Mouse (Mus musculus) MEL (cell line): ENCODE measurements around the gene Map3k6. TPM values are rescaled to one million over a fixed set of nuclear protein-coding genes. Genes with fewer than 3 reads are reported as not detected.

ENCODE experiments used
- DNase-seq: peaks from one replicate; pipeline ENCODE4 v3.0.0; 2011; ENCODE audit warnings: low read depth, low spot score
- H3K27ac ChIP-seq: 2 replicates; pipeline ENCODE4 v1.5.1; 2012; ENCODE audit warnings: low read depth, mild to moderate bottlenecking, control low read depth, low read length, moderate library complexity; ENCODE audit not compliant: control insufficient read depth
- H3K27me3 ChIP-seq, 2 experiments: fragments of 150-350 bp in 1 of 2; sonication (generic) in 1 of 2; 2 replicates each; pipeline ENCODE4 v1.6.1; 2012; ENCODE audit warnings: low read length in 2 of 2, mild to moderate bottlenecking in 2 of 2, improper control_type of control experiment in 1 of 2, moderate library complexity in 1 of 2; ENCODE audit not compliant: insufficient read depth in 2 of 2, control insufficient read depth in 1 of 2
- H3K36me3 ChIP-seq, 2 experiments: 2 replicates each; pipeline ENCODE4 v1.6.1; 2012 to 2014; ENCODE audit warnings: low read length in 2 of 2, improper control_type of control experiment in 1 of 2, inconsistent platforms in 1 of 2, mild to moderate bottlenecking in 1 of 2; ENCODE audit not compliant: insufficient read depth in 2 of 2, control insufficient read depth in 1 of 2
- H3K4me1 ChIP-seq, 2 experiments: fragments of 150-350 bp in 1 of 2; sonication (generic) in 1 of 2; 2 replicates each; pipeline ENCODE4 v1.6.1; 2012; ENCODE audit warnings: low read length in 2 of 2, improper control_type of control experiment in 1 of 2, mild to moderate bottlenecking in 1 of 2; ENCODE audit not compliant: insufficient read depth in 2 of 2, control insufficient read depth in 1 of 2
- H3K4me3 ChIP-seq, 2 experiments: fragments of 150-350 bp in 1 of 2; sonication (generic) in 1 of 2; 2 replicates each; pipeline ENCODE4 v1.5.1; 2012; ENCODE audit warnings: low read depth in 2 of 2, low read length in 2 of 2, mild to moderate bottlenecking in 2 of 2, moderate library complexity in 2 of 2, control low read depth in 1 of 2, improper control_type of control experiment in 1 of 2; ENCODE audit not compliant: control insufficient read depth in 1 of 2, insufficient read depth in 1 of 2
- H3K79me2 ChIP-seq: 2 replicates; pipeline ENCODE4 v1.6.1; 2012; ENCODE audit warnings: mild to moderate bottlenecking, low read length, moderate library complexity; ENCODE audit not compliant: control insufficient read depth, poor library complexity, insufficient read depth
- H3K9ac ChIP-seq: 2 replicates; pipeline ENCODE4 v1.6.1; 2012; ENCODE audit warnings: low read depth, mild to moderate bottlenecking, control low read depth, low read length, moderate library complexity; ENCODE audit not compliant: control insufficient read depth, poor library complexity, severe bottlenecking
- H3K9me3 ChIP-seq: fragments of 150-350 bp; sonication (generic); replicated peaks from 2 replicates; pipeline ENCODE4 v1.6.1; 2012; ENCODE audit warnings: mild to moderate bottlenecking, low read length, improper control_type of control experiment, moderate library complexity; ENCODE audit not compliant: insufficient read depth
- BHLHE40 ChIP-seq: IDR thresholded peaks from 2 replicates; pipeline ENCODE4 v1.6.1; 2012; ENCODE audit warnings: low read depth, mild to moderate bottlenecking, inconsistent platforms, low read length, improper control_type of control experiment, borderline replicate concordance
- CHD1 ChIP-seq: IDR thresholded peaks from 2 replicates; pipeline ENCODE4 v1.6.1; 2012; ENCODE audit warnings: low read depth, mild to moderate bottlenecking, inconsistent platforms, low read length, improper control_type of control experiment
- CHD2 ChIP-seq: IDR thresholded peaks from 2 replicates; pipeline ENCODE4 v1.6.1; 2011; ENCODE audit warnings: low read length, improper control_type of control experiment
- CTCF ChIP-seq, 3 experiments: IDR thresholded peaks in 2 of 3; conservative IDR thresholded peaks in 1 of 3; 2 replicates each; pipeline ENCODE4 v1.5.1; 2011 to 2012; ENCODE audit warnings: low read length in 3 of 3, low read depth in 2 of 3, mild to moderate bottlenecking in 2 of 3, improper control_type of control experiment in 1 of 3, inconsistent platforms in 1 of 3, mixed read lengths in 1 of 3, moderate library complexity in 1 of 3; ENCODE audit not compliant: control insufficient read depth in 1 of 3, insufficient read depth in 1 of 3, poor library complexity in 1 of 3, severe bottlenecking in 1 of 3
- E2F4 ChIP-seq: IDR thresholded peaks from 2 replicates; pipeline ENCODE4 v1.6.1; 2011; ENCODE audit warnings: low read depth, low read length, improper control_type of control experiment, borderline replicate concordance
- ELF1 ChIP-seq: IDR thresholded peaks from 2 replicates; pipeline ENCODE4 v1.6.1; 2014; ENCODE audit warnings: low read depth, mild to moderate bottlenecking, inconsistent platforms, low read length, improper control_type of control experiment, moderate library complexity
- EP300 ChIP-seq, 2 experiments: IDR thresholded peaks; 2 replicates each; pipeline ENCODE4 v1.6.1; 2011; ENCODE audit warnings: improper control_type of control experiment in 2 of 2, low read length in 2 of 2, low read depth in 1 of 2, mild to moderate bottlenecking in 1 of 2
- GABPA ChIP-seq: IDR thresholded peaks from 2 replicates; pipeline ENCODE4 v1.6.1; 2012; ENCODE audit warnings: low read depth, mild to moderate bottlenecking, inconsistent platforms, low read length, improper control_type of control experiment, moderate library complexity
- GATA1 ChIP-seq: IDR thresholded peaks from 2 replicates; pipeline ENCODE4 v1.6.1; 2011; ENCODE audit warnings: low read depth, low read length, improper control_type of control experiment
- JUND ChIP-seq: IDR thresholded peaks from 2 replicates; pipeline ENCODE4 v1.6.1; 2011; ENCODE audit warnings: low read depth, mild to moderate bottlenecking, improper control_type of control experiment, low read length
- KAT2A ChIP-seq: conservative IDR thresholded peaks from 2 replicates; pipeline ENCODE4 v1.6.1; 2012; ENCODE audit warnings: low read depth, low read length, improper control_type of control experiment, inconsistent platforms
- MAFK ChIP-seq: IDR thresholded peaks from 2 replicates; pipeline ENCODE4 v1.6.1; 2011; ENCODE audit warnings: low read depth, mild to moderate bottlenecking, low read length, improper control_type of control experiment, borderline replicate concordance
- MAX ChIP-seq: IDR thresholded peaks from 2 replicates; pipeline ENCODE4 v1.6.1; 2011; ENCODE audit warnings: low read length, improper control_type of control experiment
- MAZ ChIP-seq: IDR thresholded peaks from 2 replicates; pipeline ENCODE4 v1.6.1; 2012; ENCODE audit warnings: low read depth, mild to moderate bottlenecking, inconsistent platforms, low read length, improper control_type of control experiment
- MEF2A ChIP-seq: IDR thresholded peaks from 2 replicates; pipeline ENCODE4 v1.6.1; 2014; ENCODE audit warnings: low read depth, mild to moderate bottlenecking, inconsistent platforms, low read length, improper control_type of control experiment; ENCODE audit not compliant: poor library complexity, insufficient replicate concordance, severe bottlenecking; ENCODE audit errors: extremely low read depth
- MXI1 ChIP-seq: IDR thresholded peaks from 2 replicates; pipeline ENCODE4 v1.6.1; 2011; ENCODE audit warnings: mild to moderate bottlenecking, low read depth, low read length, improper control_type of control experiment
- MYB ChIP-seq: IDR thresholded peaks from 2 replicates; pipeline ENCODE4 v1.6.1; 2011; ENCODE audit warnings: mild to moderate bottlenecking, low read depth, low read length, improper control_type of control experiment
- MYC ChIP-seq: IDR thresholded peaks from 2 replicates; pipeline ENCODE4 v1.6.1; 2011; ENCODE audit warnings: low read depth, mild to moderate bottlenecking, low read length, improper control_type of control experiment, moderate library complexity
- NELFE ChIP-seq: IDR thresholded peaks from 2 replicates; pipeline ENCODE4 v1.6.1; 2011; ENCODE audit warnings: low read depth, low read length, improper control_type of control experiment
- NRF1 ChIP-seq: IDR thresholded peaks from 2 replicates; pipeline ENCODE4 v1.6.1; 2014; ENCODE audit warnings: low read depth, mild to moderate bottlenecking, inconsistent platforms, low read length, improper control_type of control experiment, moderate library complexity; ENCODE audit not compliant: poor library complexity, insufficient read depth, severe bottlenecking
- POLR2A ChIP-seq, 2 experiments: IDR thresholded peaks; 2 replicates each; pipeline ENCODE4 v1.6.1; 2011 to 2012; ENCODE audit warnings: low read length in 2 of 2, mild to moderate bottlenecking in 2 of 2, control low read depth in 1 of 2, improper control_type of control experiment in 1 of 2, low read depth in 1 of 2, moderate library complexity in 1 of 2; ENCODE audit not compliant: control insufficient read depth in 1 of 2, insufficient read depth in 1 of 2, poor library complexity in 1 of 2
- POLR2AphosphoS2 ChIP-seq: IDR thresholded peaks from 2 replicates; pipeline ENCODE4 v1.6.1; 2011; ENCODE audit warnings: low read length, improper control_type of control experiment
- POLR2AphosphoS5 ChIP-seq: IDR thresholded peaks from 2 replicates; pipeline ENCODE4 v1.6.1; 2012; ENCODE audit warnings: low read depth, borderline replicate concordance, mild to moderate bottlenecking, inconsistent platforms, low read length, moderate library complexity, mixed read lengths
- RAD21 ChIP-seq: IDR thresholded peaks from 2 replicates; pipeline ENCODE4 v1.6.1; 2011; ENCODE audit warnings: mild to moderate bottlenecking, low read depth, low read length, improper control_type of control experiment
- RCOR1 ChIP-seq: IDR thresholded peaks from 2 replicates; pipeline ENCODE4 v1.6.1; 2012; ENCODE audit warnings: low read depth, mild to moderate bottlenecking, inconsistent platforms, low read length, improper control_type of control experiment
- SIN3A ChIP-seq: IDR thresholded peaks from 2 replicates; pipeline ENCODE4 v1.6.1; 2012; ENCODE audit warnings: low read length, improper control_type of control experiment, inconsistent platforms
- SMC3 ChIP-seq: IDR thresholded peaks from 2 replicates; pipeline ENCODE4 v1.6.1; 2011; ENCODE audit warnings: low read depth, low read length, improper control_type of control experiment
- TAL1 ChIP-seq: IDR thresholded peaks from 2 replicates; pipeline ENCODE4 v1.6.1; 2012; ENCODE audit warnings: mild to moderate bottlenecking, inconsistent platforms, low read length, moderate library complexity, mixed read lengths
- TBP ChIP-seq: IDR thresholded peaks from 2 replicates; pipeline ENCODE4 v1.8.0; 2011; ENCODE audit warnings: low read depth, low read length, improper control_type of control experiment
- TCF12 ChIP-seq: IDR thresholded peaks from 2 replicates; pipeline ENCODE4 v1.6.1; 2014; ENCODE audit warnings: low read depth, mild to moderate bottlenecking, inconsistent platforms, low read length, improper control_type of control experiment, moderate library complexity
- UBTF ChIP-seq: IDR thresholded peaks from 2 replicates; pipeline ENCODE4 v1.6.1; 2012; ENCODE audit warnings: low read depth, mild to moderate bottlenecking, inconsistent platforms, low read length, improper control_type of control experiment, moderate library complexity, borderline replicate concordance; ENCODE audit not compliant: insufficient read depth
- USF1 ChIP-seq: IDR thresholded peaks from 2 replicates; pipeline ENCODE4 v1.6.1; 2014; ENCODE audit warnings: low read depth, mild to moderate bottlenecking, inconsistent platforms, low read length, improper control_type of control experiment, moderate library complexity
- USF2 ChIP-seq, 2 experiments: IDR thresholded peaks; 2 replicates each; pipeline ENCODE4 v1.6.1; 2011 to 2012; ENCODE audit warnings: improper control_type of control experiment in 2 of 2, low read length in 2 of 2, borderline replicate concordance in 1 of 2, inconsistent platforms in 1 of 2, low read depth in 1 of 2, mild to moderate bottlenecking in 1 of 2; ENCODE audit not compliant: insufficient read depth in 1 of 2
- ZC3H11A ChIP-seq: IDR thresholded peaks from 2 replicates; pipeline ENCODE4 v1.6.1; 2012; ENCODE audit warnings: low read depth, mild to moderate bottlenecking, inconsistent platforms, low read length, improper control_type of control experiment
- ZKSCAN1 ChIP-seq: IDR thresholded peaks from 2 replicates; pipeline ENCODE4 v1.6.1; 2012; ENCODE audit warnings: low read depth, mild to moderate bottlenecking, inconsistent platforms, low read length, improper control_type of control experiment, moderate library complexity
- ZMIZ1 ChIP-seq: IDR thresholded peaks from 2 replicates; pipeline ENCODE4 v1.6.1; 2012; ENCODE audit warnings: low read depth, mild to moderate bottlenecking, inconsistent platforms, low read length, improper control_type of control experiment, moderate library complexity
- ZNF384 ChIP-seq: IDR thresholded peaks from 2 replicates; pipeline ENCODE4 v1.6.1; 2012; ENCODE audit warnings: low read depth, mild to moderate bottlenecking, inconsistent platforms, low read length, improper control_type of control experiment
- polyA plus RNA-seq, 2 experiments: library from polyadenylated mRNA; stranded (reverse) in 1 of 2; unstranded in 1 of 2; fragments of >175 nt in 1 of 2; fragments of >200 nt in 1 of 2; gene quantifications; 2 replicates each; pipeline versions ENCODE4 v1.2.1 to v1.2.4; 2012; ENCODE audit warnings: low replicate concordance in 2 of 2, low read depth in 1 of 2; ENCODE audit not compliant: insufficient read length in 2 of 2, insufficient read depth in 1 of 2, missing spikeins in 1 of 2
- total RNA-seq: library from RNA; depleted of rRNA; stranded (reverse); fragments of 300-350 nt; gene quantifications from 2 replicates; pipeline ENCODE4 v1.2.3, GENCODE M21; 2012

Map3k6 gene
- total and polyA plus RNA-seq, 3 experiments, result 19.1 to 21.9 TPM; not detected in 1

DNA sequence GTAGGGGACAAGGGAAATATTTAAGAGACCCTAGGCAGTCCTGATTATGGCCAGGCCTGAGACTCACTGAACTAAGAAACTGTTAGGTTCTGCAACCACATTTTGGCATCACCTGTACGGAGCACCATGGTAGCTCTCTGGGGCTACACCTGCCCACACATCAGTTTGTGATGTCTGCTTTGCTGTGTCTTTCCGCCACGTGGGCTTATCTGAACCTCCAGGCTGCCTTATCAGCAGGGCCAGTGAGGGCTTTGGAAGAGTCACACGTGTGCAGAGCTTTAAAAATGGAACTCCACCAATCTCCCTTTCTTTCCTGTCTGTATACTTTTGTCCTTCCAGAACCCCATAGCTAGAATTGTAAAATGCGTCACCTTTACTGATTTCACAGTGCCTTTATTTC lies 45.3 kb downstream of the Map3k6 start:
- no peak overlapping the region for H3K9ac ChIP-seq
- DNase-seq, result peak; percentile 87
- no peak for TF ChIP-seq CHD2
- no peak for TF ChIP-seq POLR2AphosphoS5
- no peak for TF ChIP-seq CHD1
- 0 out of 2 replicates have a peak, but pooled peaks have one; percentile 30 for TF ChIP-seq ELF1
- TF ChIP-seq MYC, result peak; percentile 99
- peak; percentile 98 for TF ChIP-seq SIN3A
- TF ChIP-seq ZMIZ1, result no peak
- TF ChIP-seq MAZ, result 0 out of 2 replicates have a peak, but pooled peaks have one; percentile 57
- TF ChIP-seq TCF12, result peak; percentile 100
- TF ChIP-seq GATA1, result peak; percentile 98
- TF ChIP-seq ZC3H11A, result no peak
- peak; percentile 94 for TF ChIP-seq TAL1
- no peak for TF ChIP-seq RAD21
- TF ChIP-seq ZNF384, result 0 out of 2 replicates have a peak, but pooled peaks have one; percentile 16
- TF ChIP-seq MYB, result peak; percentile 39; the same call in 1 of the 2 replicates
- TF ChIP-seq KAT2A, result no peak
- TF ChIP-seq GABPA, result no peak
- no peak for TF ChIP-seq JUND
- peak; percentile 98 for TF ChIP-seq BHLHE40
- TF ChIP-seq MEF2A, result no peak
- TF ChIP-seq EP300 (IDR thresholded peaks at IDR 0.05; ENCODE audit: low read depth in 1 of 2, low read length in 2 of 2), result peak; percentile 91 to 95
- TF ChIP-seq RCOR1, result peak; percentile 90
- 0 out of 4 replicates have a peak, but pooled peaks of 1 of the 2 experiments have one; percentile 26 for TF ChIP-seq USF2 (IDR thresholded peaks at IDR 0.05; ENCODE audit: borderline replicate concordance in 1 of 2, insufficient read depth in 1 of 2, low read depth in 1 of 2, low read length in 2 of 2)
- TF ChIP-seq NELFE, result no peak
- TF ChIP-seq MAFK, result no peak
- no peak for TF ChIP-seq E2F4
- peak; percentile 98 for TF ChIP-seq MAX
- peak; percentile 99 for TF ChIP-seq MXI1
- TF ChIP-seq POLR2A (IDR thresholded peaks at IDR 0.05; ENCODE audit: control insufficient read depth in 1 of 2, insufficient read depth in 1 of 2, low read depth in 1 of 2, low read length in 2 of 2, poor library complexity in 1 of 2), result no peak
- no peak for TF ChIP-seq CTCF (IDR thresholded peaks at IDR 0.05 in 2 of 3, conservative IDR thresholded peaks at IDR 0.05 in 1 of 3; ENCODE audit: control insufficient read depth in 1 of 3, insufficient read depth in 1 of 3, low read depth in 2 of 3, low read length in 3 of 3, poor library complexity in 1 of 3, severe bottlenecking in 1 of 3)
- peak; percentile 38; the same call in 1 of the 2 replicates for TF ChIP-seq POLR2AphosphoS2
- peak; percentile 87 for TF ChIP-seq USF1
- no peak for TF ChIP-seq ZKSCAN1
- TF ChIP-seq UBTF, result no peak; the same call in 1 of the 2 replicates
- TF ChIP-seq NRF1, result no peak
- TF ChIP-seq SMC3, result no peak
- no peak for TF ChIP-seq TBP

More for the DNA sequence above, 45.3 kb downstream of the Map3k6 start:
- H3K4me1 ChIP-seq, result peaks cover 8 to 40% of the 10 kb centered on the region in 2 experiments
- no peak overlapping the region for H3K4me3 ChIP-seq
- H3K9me3 ChIP-seq, result no peaks in the 10 kb centered on the region
- H3K27ac ChIP-seq, result peak overlapping the region; percentile 38
- H3K36me3 ChIP-seq, result peaks cover 0 to 36% of the 10 kb centered on the region in 2 experiments; a peak in 2 of 4 replicates
- H3K27me3 ChIP-seq, result no peaks in the 10 kb centered on the region
- H3K79me2 ChIP-seq, result no peaks in the 10 kb centered on the region
